Mouse (Mus musculus): ENCODE data around the gene Ap2a1. TPM values are rescaled to one million over a fixed set of nuclear protein-coding genes. Genes with fewer than 3 reads are reported as not detected.

The Ap2a1 gene
- polyA plus RNA-seq, 1 experiment from 2014 or later = 77.3 TPM

GRCm38 (mm10) chr7:44915314-44915713, 14.0 kb downstream of the Ap2a1 start:
- Histone ChIP-seq H3K9ac (ENCODE audit: low read depth, low read length) (no peak overlapping the region), H3K4me2 (no peak overlapping the region), H3K4me1 (ENCODE audit: control insufficient read depth, insufficient read depth, low read length) (peaks cover 21% of the 10 kb centered on the region), H3K27ac (ENCODE audit: low read depth, low read length) (no peak overlapping the region), H3K9me3 (replicated peaks; ENCODE audit: control insufficient read depth, low read length) (no peaks in the 10 kb centered on the region), H3K36me3 (ENCODE audit: control insufficient read depth, insufficient read depth, low read length) (peaks cover 23% of the 10 kb centered on the region), H3K27me3 (ENCODE audit: control insufficient read depth, insufficient read depth, low read length) (no peaks in the 10 kb centered on the region), H3K4me3 (ENCODE audit: low read depth, low read length) (no peak overlapping the region)
- WGBS (ENCODE audit: insufficient replicate concordance) = 90% methylated on average over 9 of the region's 9 CpGs
- no peak for ATAC-seq (replicated peaks; ENCODE audit: insufficient number of reproducible peaks, low FRiP score, low TSS enrichment)

- 0 out of 2 replicates have a peak overlapping the region, but pooled peaks have one; percentile 29 for H3K27ac ChIP-seq (ENCODE audit: low read depth, low read length)
- no peak overlapping the region for H3K9ac ChIP-seq (ENCODE audit: low read depth, low read length)
- no peaks in the 10 kb centered on the region for H3K9me3 ChIP-seq (replicated peaks; ENCODE audit: control insufficient read depth, low read length)
- WGBS (ENCODE audit: insufficient replicate concordance) = 67% methylated on average over 2 of the region's 2 CpGs
- no peak overlapping the region for H3K4me3 ChIP-seq (ENCODE audit: low read depth, low read length)
- no peaks in the 10 kb centered on the region for H3K27me3 ChIP-seq (ENCODE audit: control insufficient read depth, insufficient read depth, low read length)
- H3K4me2 ChIP-seq = no peak overlapping the region
- H3K36me3 ChIP-seq (ENCODE audit: control insufficient read depth, insufficient read depth, low read length) = peaks cover 26% of the 10 kb centered on the region
- H3K4me1 ChIP-seq (ENCODE audit: control insufficient read depth, insufficient read depth, low read length) = peaks cover 21% of the 10 kb centered on the region
- no peak for ATAC-seq (replicated peaks; ENCODE audit: insufficient number of reproducible peaks, low FRiP score, low TSS enrichment)
These were observed 14.9 kb downstream of the Ap2a1 start for GRCm38 (mm10) chr7:44914396-44914795.

DNA sequence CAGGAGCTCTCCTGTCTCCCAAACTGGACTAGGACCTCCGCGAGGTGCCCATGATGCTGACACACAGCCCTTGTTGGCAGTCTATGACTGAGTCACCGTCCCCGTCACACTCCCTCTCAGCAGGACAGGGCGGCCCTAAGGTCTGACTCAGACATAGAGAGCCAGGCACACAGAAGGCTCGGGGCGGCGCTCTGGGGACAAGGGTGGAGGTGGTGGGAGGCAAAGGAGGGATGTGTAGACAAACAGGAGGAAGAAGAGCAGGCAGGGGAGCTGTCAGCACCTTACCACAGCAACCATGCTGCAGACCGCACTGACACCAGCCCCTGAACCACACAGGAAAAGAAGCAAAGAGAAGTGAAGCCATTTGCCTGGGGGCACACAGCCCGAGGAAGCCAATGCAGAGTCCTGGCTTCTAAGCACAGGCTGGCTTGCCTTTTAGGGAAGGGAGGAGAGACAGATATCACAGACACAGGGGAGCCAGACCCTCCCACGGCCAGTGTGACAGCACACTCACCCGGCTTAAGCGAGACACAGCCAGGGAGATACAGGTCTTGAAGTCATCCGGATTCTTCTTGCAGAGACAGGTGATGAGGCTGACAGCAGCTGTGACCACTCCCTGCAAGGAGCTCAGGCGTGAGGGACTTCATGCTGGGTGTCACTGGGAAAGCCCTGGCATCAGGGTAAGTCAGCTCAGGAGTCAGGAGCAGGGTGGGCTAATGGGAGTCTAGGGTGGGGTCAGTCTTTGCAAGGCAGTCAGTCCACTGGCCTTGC, 20.4 kb downstream of the Ap2a1 start:
- Histone ChIP-seq H3K9ac (ENCODE audit: low read depth, low read length) (no peak overlapping the region; the same call in 1 of the 2 replicates), H3K9me3 (replicated peaks; ENCODE audit: control insufficient read depth, low read length) (no peaks in the 10 kb centered on the region), H3K36me3 (ENCODE audit: control insufficient read depth, insufficient read depth, low read length) (peaks cover 53% of the 10 kb centered on the region), H3K4me3 (ENCODE audit: low read depth, low read length) (no peak overlapping the region), H3K4me2 (no peak overlapping the region), H3K27ac (ENCODE audit: low read depth, low read length) (no peak overlapping the region), H3K27me3 (ENCODE audit: control insufficient read depth, insufficient read depth, low read length) (no peaks in the 10 kb centered on the region), H3K4me1 (ENCODE audit: control insufficient read depth, insufficient read depth, low read length) (no peaks in the 10 kb centered on the region)
- no peak for ATAC-seq (replicated peaks; ENCODE audit: insufficient number of reproducible peaks, low FRiP score, low TSS enrichment)
- WGBS (ENCODE audit: insufficient replicate concordance) = 83% methylated on average over 15 of the region's 15 CpGs

DNA sequence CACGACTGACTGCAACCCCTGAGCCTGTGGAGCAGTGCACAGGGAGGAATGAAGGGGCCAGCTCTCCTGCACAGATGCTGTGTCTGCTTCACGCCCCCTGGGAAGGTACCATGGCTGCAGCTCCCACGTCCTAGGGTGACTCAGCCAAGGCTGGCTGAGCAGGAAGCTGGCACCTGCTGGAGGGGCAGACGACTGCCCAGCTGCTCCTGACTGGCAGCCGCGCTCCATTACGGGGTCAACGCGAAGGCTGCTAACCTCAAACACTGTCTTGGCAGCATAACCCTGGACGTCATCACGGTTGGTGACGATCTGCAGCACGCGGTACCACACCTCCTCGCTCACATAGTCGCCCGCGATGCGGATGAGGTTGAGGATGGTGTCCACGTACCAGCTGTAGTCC, 23.9 kb downstream of the Ap2a1 start:
- Histone ChIP-seq H3K36me3 (ENCODE audit: control insufficient read depth, insufficient read depth, low read length) (peaks cover 57% of the 10 kb centered on the region), H3K9me3 (replicated peaks; ENCODE audit: control insufficient read depth, low read length) (no peaks in the 10 kb centered on the region), H3K4me3 (ENCODE audit: low read depth, low read length) (no peak overlapping the region), H3K27ac (ENCODE audit: low read depth, low read length) (no peak overlapping the region), H3K27me3 (ENCODE audit: control insufficient read depth, insufficient read depth, low read length) (no peaks in the 10 kb centered on the region), H3K4me2 (no peak overlapping the region), H3K9ac (ENCODE audit: low read depth, low read length) (no peak overlapping the region), H3K4me1 (ENCODE audit: control insufficient read depth, insufficient read depth, low read length) (peaks cover 15% of the 10 kb centered on the region)
- no peak for ATAC-seq (replicated peaks; ENCODE audit: insufficient number of reproducible peaks, low FRiP score, low TSS enrichment)
- WGBS (ENCODE audit: insufficient replicate concordance) = 90% methylated on average over 20 of the region's 20 CpGs

DNA sequence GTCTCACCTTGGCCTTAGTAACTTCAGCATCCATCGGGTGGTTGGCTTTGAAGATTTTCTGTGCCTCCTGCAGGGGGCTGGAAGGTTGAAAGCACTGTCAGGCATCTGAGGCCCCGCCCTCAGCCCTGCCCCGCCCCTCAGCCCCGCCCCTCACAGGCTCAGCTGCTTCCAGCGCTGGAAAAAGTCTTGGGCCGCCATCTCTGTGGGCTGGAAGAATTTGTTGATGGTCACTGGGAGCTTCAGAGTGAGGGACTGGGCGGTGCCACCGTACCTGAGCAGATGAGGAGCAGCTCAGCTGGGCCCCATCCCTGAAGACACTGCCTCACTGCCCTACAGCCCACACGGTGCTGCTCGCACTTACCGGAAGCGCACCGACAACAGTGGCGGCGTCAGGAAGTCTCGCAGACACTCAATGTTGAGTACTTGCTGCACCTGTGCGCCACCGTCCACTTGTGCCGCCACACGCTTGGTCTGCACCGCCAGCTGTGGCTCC, 28.0 kb downstream of the Ap2a1 start:
- Histone ChIP-seq H3K4me2 (peak overlapping the region; percentile 61), H3K4me3 (ENCODE audit: low read depth, low read length) (peak overlapping the region; percentile 34), H3K27ac (ENCODE audit: low read depth, low read length) (peak overlapping the region; percentile 46), H3K36me3 (ENCODE audit: control insufficient read depth, insufficient read depth, low read length) (peaks cover 36% of the 10 kb centered on the region), H3K4me1 (ENCODE audit: control insufficient read depth, insufficient read depth, low read length) (peaks cover 26% of the 10 kb centered on the region), H3K27me3 (ENCODE audit: control insufficient read depth, insufficient read depth, low read length) (no peaks in the 10 kb centered on the region), H3K9ac (ENCODE audit: low read depth, low read length) (peak overlapping the region; percentile 59; the same call in 1 of the 2 replicates), H3K9me3 (replicated peaks; ENCODE audit: control insufficient read depth, low read length) (no peaks in the 10 kb centered on the region)
- ATAC-seq (replicated peaks; ENCODE audit: insufficient number of reproducible peaks, low FRiP score, low TSS enrichment) = 0 out of 2 replicates have a peak, but pooled peaks have one; percentile 29
- 9% methylated on average over 21 of the region's 21 CpGs for WGBS (ENCODE audit: insufficient replicate concordance)

DNA sequence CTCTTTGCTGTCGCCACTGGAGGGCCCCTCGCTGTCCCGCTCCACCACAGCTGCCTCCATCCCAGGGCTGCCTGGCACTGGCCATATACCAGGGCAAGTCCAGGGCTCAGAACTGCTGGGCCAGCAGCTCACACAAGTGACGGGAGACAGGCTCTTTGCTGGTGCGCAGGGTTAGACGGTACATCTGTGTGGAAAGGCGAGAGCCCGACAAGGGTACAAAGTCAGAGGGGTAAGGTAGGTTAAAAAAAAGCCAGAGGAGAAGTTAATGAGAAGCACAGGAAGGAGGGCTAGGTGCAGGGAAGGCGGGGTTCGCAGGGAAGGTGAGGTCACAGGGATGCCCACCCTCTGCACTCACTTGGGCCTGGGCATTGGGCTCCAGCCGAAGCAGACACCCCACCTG, 28.7 kb downstream of the Ap2a1 start:
- H3K27me3 ChIP-seq (ENCODE audit: control insufficient read depth, insufficient read depth, low read length) = no peaks in the 10 kb centered on the region
- no peak for ATAC-seq (replicated peaks; ENCODE audit: insufficient number of reproducible peaks, low FRiP score, low TSS enrichment)
- H3K9ac ChIP-seq (ENCODE audit: low read depth, low read length) = no peak overlapping the region
- no peak overlapping the region for H3K27ac ChIP-seq (ENCODE audit: low read depth, low read length)
- peaks cover 26% of the 10 kb centered on the region for H3K4me1 ChIP-seq (ENCODE audit: control insufficient read depth, insufficient read depth, low read length)
- peaks cover 29% of the 10 kb centered on the region for H3K36me3 ChIP-seq (ENCODE audit: control insufficient read depth, insufficient read depth, low read length)
- no peak overlapping the region for H3K4me2 ChIP-seq
- H3K4me3 ChIP-seq (ENCODE audit: low read depth, low read length) = no peak overlapping the region
- H3K9me3 ChIP-seq (replicated peaks; ENCODE audit: control insufficient read depth, low read length) = no peaks in the 10 kb centered on the region
- 93% methylated on average over 11 of the region's 11 CpGs for WGBS (ENCODE audit: insufficient replicate concordance)

DNA sequence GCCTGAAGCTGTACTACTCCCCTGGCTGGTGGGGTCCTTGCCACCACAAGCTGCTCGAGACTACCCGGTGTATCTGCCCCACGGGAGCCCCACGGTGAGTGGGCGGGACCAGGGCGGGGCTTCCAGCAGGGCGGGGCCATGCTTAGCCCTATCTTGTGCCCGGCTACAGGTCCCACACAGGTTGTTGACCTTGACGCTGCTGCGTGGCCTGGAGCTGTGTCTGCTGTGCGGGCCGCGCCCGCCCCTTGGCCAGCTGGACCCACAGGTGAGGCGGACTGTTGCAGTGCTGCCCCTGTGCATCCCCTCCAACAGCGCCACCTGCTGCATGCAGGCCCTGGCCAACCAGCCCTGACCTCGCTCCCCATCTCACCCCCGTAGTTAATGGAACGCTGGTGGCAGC, 30.7 kb downstream of the Ap2a1 start:
- Histone ChIP-seq H3K9ac (ENCODE audit: low read depth, low read length) (no peak overlapping the region), H3K36me3 (ENCODE audit: control insufficient read depth, insufficient read depth, low read length) (peaks cover 11% of the 10 kb centered on the region), H3K4me2 (peak overlapping the region; percentile 7; the same call in 1 of the 2 replicates), H3K4me1 (ENCODE audit: control insufficient read depth, insufficient read depth, low read length) (peaks cover 26% of the 10 kb centered on the region), H3K27me3 (ENCODE audit: control insufficient read depth, insufficient read depth, low read length) (no peaks in the 10 kb centered on the region), H3K4me3 (ENCODE audit: low read depth, low read length) (no peak overlapping the region), H3K27ac (ENCODE audit: low read depth, low read length) (no peak overlapping the region), H3K9me3 (replicated peaks; ENCODE audit: control insufficient read depth, low read length) (no peaks in the 10 kb centered on the region)
- no peak for ATAC-seq (replicated peaks; ENCODE audit: insufficient number of reproducible peaks, low FRiP score, low TSS enrichment)
- WGBS (ENCODE audit: insufficient replicate concordance) = 32% methylated on average over 19 of the region's 19 CpGs

GRCm38 (mm10) chr7:44896499-44896898, 32.8 kb downstream of the Ap2a1 start:
- Histone ChIP-seq H3K9ac (ENCODE audit: low read depth, low read length) (peak overlapping the region; percentile 77), H3K27ac (ENCODE audit: low read depth, low read length) (peak overlapping the region; percentile 72), H3K36me3 (ENCODE audit: control insufficient read depth, insufficient read depth, low read length) (no peaks in the 10 kb centered on the region; the same call in 1 of the 2 replicates), H3K9me3 (replicated peaks; ENCODE audit: control insufficient read depth, low read length) (no peaks in the 10 kb centered on the region), H3K4me1 (ENCODE audit: control insufficient read depth, insufficient read depth, low read length) (peaks cover 19% of the 10 kb centered on the region), H3K4me3 (ENCODE audit: low read depth, low read length) (peak overlapping the region; percentile 51), H3K4me2 (peak overlapping the region; percentile 79), H3K27me3 (ENCODE audit: control insufficient read depth, insufficient read depth, low read length) (no peaks in the 10 kb centered on the region)
- 43% methylated on average over 10 of the region's 10 CpGs for WGBS (ENCODE audit: insufficient replicate concordance)
- no peak for ATAC-seq (replicated peaks; ENCODE audit: insufficient number of reproducible peaks, low FRiP score, low TSS enrichment)

Measured in heart, embryonic 11.5 days (tissue).